Mouse (Mus musculus) liver, embryonic 12.5 days (tissue): Measurements from ENCODE around the gene Foxl1. TPM values are rescaled to one million over a fixed set of nuclear protein-coding genes. Genes with fewer than 3 reads are reported as not detected.

Experiments
- ATAC-seq: fragments of 200-750 bp; cut with Nextera tagmentation; 2 replicates; pipeline ENCODE4 v1.8.0; 2017; ENCODE audit warnings: moderate number of reproducible peaks, mild to moderate bottlenecking, moderate library complexity
- H3K27ac ChIP-seq: fragments of 300-500 bp; sonication (generic); 2 replicates; pipeline ENCODE4 v1.5.1; 2016; ENCODE audit warnings: mild to moderate bottlenecking
- H3K27me3 ChIP-seq: fragments of 300-500 bp; sonication (generic); replicated peaks from 2 replicates; pipeline ENCODE4 v1.6.1; 2016; ENCODE audit warnings: mild to moderate bottlenecking, moderate library complexity
- H3K36me3 ChIP-seq: fragments of 300-500 bp; sonication (generic); 2 replicates; pipeline ENCODE4 v1.6.1; 2016; ENCODE audit warnings: mild to moderate bottlenecking, moderate library complexity
- H3K4me1 ChIP-seq: fragments of 300-500 bp; sonication (generic); 2 replicates; pipeline ENCODE4 v1.6.1; 2016
- H3K4me2 ChIP-seq: fragments of 300-500 bp; sonication (generic); 2 replicates; pipeline ENCODE4 v1.6.1; 2016; ENCODE audit warnings: mild to moderate bottlenecking, moderate library complexity
- H3K4me3 ChIP-seq: fragments of 300-500 bp; sonication (generic); 2 replicates; pipeline ENCODE4 v1.5.1; 2016; ENCODE audit warnings: mild to moderate bottlenecking, moderate library complexity
- H3K9ac ChIP-seq: fragments of 300-500 bp; sonication (generic); 2 replicates; pipeline ENCODE4 v1.6.1; 2016; ENCODE audit warnings: mild to moderate bottlenecking, moderate library complexity
- H3K9me3 ChIP-seq: fragments of 300-500 bp; sonication (generic); replicated peaks from 2 replicates; pipeline ENCODE4 v1.6.1; 2016; ENCODE audit warnings: mild to moderate bottlenecking, moderate library complexity
- WGBS: fragments of 180-500 bp; shearing (Covaris S2); methylation state at CpG from one replicate; pipeline ENCODE4 v1.1.7; 2016; ENCODE audit not compliant: insufficient replicate concordance; 5-methylcytosine and 5-hydroxymethylcytosine counted together
- polyA plus RNA-seq: library from polyadenylated mRNA; unstranded; fragments of >200 nt; fragmentation: Nextera tagmentation; extraction: Ambion mirVana; gene quantifications from 2 replicates; pipeline ENCODE4 v1.2.1, GENCODE M21; 2016

Gene Foxl1
- polyA plus RNA-seq, 1 experiment from 2014 or later, result 0.41 TPM

DNA sequence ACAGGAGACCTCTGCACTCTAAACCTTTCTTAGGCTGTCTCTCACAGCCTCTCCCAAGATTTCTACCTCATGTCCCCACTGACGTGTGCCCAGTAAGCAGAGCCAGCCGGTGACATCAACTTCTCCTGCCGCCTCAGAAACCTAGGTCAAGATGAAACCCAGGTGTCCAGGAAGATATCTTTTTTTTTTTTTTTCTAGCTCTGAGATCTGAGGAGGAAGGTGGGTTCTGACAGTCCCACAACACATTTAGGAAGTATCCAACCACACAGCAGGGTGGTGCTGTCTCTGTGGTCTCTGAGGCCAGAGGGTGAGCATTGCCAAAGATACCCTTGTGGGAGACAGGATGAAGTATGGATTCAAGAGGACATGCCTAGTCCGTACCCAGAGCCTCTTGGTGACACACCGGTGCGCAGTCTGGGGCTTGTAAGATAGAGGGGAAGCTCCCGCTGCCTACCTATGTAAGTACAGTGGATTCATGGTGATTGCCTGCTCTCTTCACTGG, 29.3 kb downstream of the Foxl1 start:
- WGBS, result 48% methylated on average over 7 of the region's 7 CpGs
- ATAC-seq, result no peak
- Histone ChIP-seq H3K9ac (no peak overlapping the region), H3K9me3 (no peaks in the 10 kb centered on the region), H3K27me3 (peaks cover 36% of the 10 kb centered on the region), H3K4me2 (no peak overlapping the region), H3K4me1 (no peaks in the 10 kb centered on the region), H3K4me3 (no peak overlapping the region), H3K27ac (no peak overlapping the region), H3K36me3 (no peaks in the 10 kb centered on the region)

DNA sequence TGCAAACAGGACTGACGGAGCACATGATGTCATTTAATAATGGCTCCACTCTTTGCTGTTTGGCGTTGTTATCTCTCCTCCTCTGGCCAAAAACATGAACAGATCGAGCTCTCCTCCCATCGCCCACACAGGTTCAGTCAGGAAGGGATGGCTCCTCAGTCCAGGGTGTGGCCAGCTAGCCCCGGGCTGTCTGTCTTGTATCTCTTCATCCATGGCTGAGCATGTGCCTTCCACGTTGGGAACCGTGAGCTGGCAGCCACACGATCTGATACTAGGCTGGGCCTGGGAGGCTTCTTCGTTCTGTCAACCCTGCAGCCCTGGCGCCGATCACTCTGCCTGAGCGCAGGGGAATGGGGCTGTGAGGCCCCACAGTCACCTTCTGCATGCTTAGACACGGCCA, 31.1 kb downstream of the Foxl1 start:
- no peak overlapping the region for H3K9ac ChIP-seq
- H3K4me1 ChIP-seq, result 0 out of 2 replicates have a peak, but pooled peaks cover 4% of the 10 kb centered on the region
- 39% methylated on average over 13 of the region's 13 CpGs for WGBS
- no peaks in the 10 kb centered on the region for H3K36me3 ChIP-seq
- no peak overlapping the region for H3K27ac ChIP-seq
- no peaks in the 10 kb centered on the region for H3K9me3 ChIP-seq
- peaks cover 38% of the 10 kb centered on the region for H3K27me3 ChIP-seq
- no peak for ATAC-seq
- H3K4me2 ChIP-seq, result no peak overlapping the region
- no peak overlapping the region for H3K4me3 ChIP-seq

DNA sequence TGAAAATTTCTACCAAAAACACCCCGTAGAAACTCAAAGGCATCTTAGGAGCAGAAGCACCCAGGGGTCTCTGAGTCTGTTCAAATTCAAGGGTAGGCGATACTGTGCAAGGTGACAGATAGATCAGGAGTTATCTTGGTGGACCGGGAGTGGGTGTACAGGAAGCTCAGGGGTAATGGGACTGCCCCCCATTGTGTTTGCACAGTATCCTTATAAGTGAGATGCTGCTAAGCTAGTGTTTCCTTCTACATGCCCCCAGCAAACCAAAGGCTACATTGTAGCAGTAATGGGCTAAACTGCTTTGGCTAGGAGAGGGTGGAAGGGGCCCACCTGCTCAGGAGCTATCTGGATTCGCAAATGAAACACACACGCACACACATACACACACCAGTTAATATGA, 33.7 kb downstream of the Foxl1 start:
- WGBS, result 55% methylated on average over 5 of the region's 5 CpGs
- H3K27me3 ChIP-seq, result peaks cover 43% of the 10 kb centered on the region
- no peak overlapping the region for H3K9ac ChIP-seq
- H3K4me1 ChIP-seq, result peaks cover 9% of the 10 kb centered on the region
- no peaks in the 10 kb centered on the region for H3K9me3 ChIP-seq
- no peak for ATAC-seq
- no peaks in the 10 kb centered on the region for H3K36me3 ChIP-seq
- no peak overlapping the region for H3K4me3 ChIP-seq
- H3K27ac ChIP-seq, result no peak overlapping the region
- no peak overlapping the region for H3K4me2 ChIP-seq

DNA sequence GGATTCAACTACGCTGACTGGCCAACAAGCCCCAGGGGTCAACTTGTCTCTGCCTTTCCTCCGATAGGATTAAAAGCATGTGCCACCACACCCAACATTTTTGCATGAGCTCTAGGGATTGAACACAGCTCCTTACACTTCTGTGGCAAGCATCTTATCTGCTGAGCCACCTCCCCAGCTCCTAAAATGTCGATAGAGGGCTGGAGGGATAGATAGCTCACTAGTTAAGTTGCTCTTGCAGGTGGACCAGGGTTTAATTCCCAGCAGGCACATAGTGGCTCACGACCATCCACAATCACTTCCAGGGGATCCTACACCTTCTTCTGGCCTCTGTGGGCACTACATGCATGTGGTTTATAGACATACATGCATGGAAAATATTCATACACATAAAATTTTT, 34.7 kb downstream of the Foxl1 start:
- no peak for ATAC-seq

DNA sequence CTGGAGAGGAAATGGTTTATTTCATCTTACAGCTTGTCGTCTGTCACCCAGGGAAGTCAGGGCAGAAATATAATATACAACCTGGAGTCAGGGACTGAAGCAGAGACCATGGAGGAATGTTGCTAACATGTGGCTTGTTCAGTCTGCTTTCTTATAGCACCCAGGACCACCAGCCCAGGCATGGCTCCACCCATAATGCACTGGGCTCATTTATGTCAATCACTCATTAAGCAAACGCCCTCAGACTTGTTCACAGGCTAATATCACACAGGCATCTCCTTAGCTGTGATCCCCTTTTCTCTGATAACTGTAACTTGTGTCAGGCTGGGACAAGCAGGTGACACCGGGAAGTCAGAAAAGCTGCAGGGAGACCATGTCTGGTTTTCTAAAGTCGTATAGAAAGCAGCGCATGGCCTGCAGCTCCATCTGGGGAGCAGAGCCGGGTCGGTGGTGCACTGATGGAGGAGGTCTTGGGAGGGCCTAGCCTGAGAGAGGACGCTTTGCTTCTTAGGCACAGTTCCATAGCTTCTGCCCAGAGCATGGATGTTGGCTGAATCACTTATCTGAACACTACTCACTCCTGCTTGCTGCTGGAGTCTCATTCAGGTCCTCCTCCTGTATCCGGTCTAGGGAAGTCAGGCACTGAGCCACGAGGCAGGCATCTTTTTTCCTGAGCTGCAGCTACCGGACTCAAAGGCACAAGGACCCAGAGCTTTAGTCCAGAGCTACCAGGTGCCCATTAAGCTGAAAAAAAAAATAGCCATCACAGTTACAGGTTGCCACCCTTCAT, 35.4 kb downstream of the Foxl1 start:
- Histone ChIP-seq H3K27ac (no peak overlapping the region), H3K27me3 (peaks cover 35% of the 10 kb centered on the region), H3K9ac (no peak overlapping the region), H3K36me3 (no peaks in the 10 kb centered on the region), H3K4me1 (peaks cover 9% of the 10 kb centered on the region), H3K4me3 (no peak overlapping the region), H3K4me2 (no peak overlapping the region), H3K9me3 (no peaks in the 10 kb centered on the region)
- 59% methylated on average over 11 of the region's 11 CpGs for WGBS
- ATAC-seq, result no peak

More for the DNA sequence above, 34.7 kb downstream of the Foxl1 start:
- Histone ChIP-seq H3K36me3 (no peaks in the 10 kb centered on the region), H3K9me3 (no peaks in the 10 kb centered on the region), H3K27me3 (peaks cover 38% of the 10 kb centered on the region), H3K27ac (no peak overlapping the region), H3K4me3 (no peak overlapping the region), H3K4me1 (peaks cover 9% of the 10 kb centered on the region), H3K4me2 (no peak overlapping the region), H3K9ac (no peak overlapping the region)
- WGBS, result 57% methylated on average over 4 of the region's 4 CpGs

DNA sequence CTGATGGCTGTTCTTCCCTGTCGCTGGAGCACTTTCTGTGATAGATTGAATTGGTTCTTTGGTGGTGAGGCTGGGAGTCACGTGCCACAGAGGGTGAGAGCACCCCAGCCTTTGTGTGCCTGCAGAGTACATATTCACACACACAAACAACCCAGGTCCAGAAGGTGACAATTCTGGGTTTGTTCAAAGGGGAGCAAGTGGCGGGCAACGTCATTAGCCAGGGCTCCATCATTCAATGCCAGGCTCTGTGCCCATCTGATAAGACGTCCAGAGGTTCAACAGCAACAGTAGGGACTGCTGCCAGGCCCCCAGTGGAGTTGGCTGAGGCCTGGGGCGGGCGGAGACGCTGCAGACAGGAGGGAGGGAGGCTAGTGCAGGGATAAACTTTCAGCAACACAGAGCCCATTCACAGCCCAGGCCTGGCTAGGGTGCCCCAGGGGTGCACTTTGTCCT, 36.3 kb downstream of the Foxl1 start:
- no peak overlapping the region for H3K27ac ChIP-seq
- H3K4me3 ChIP-seq, result no peak overlapping the region
- H3K4me1 ChIP-seq, result peaks cover 9% of the 10 kb centered on the region
- H3K4me2 ChIP-seq, result no peak overlapping the region
- H3K27me3 ChIP-seq, result peaks cover 35% of the 10 kb centered on the region
- H3K9ac ChIP-seq, result no peak overlapping the region
- 35% methylated on average over 8 of the region's 8 CpGs for WGBS
- H3K36me3 ChIP-seq, result no peaks in the 10 kb centered on the region
- H3K9me3 ChIP-seq, result no peaks in the 10 kb centered on the region
- no peak for ATAC-seq

DNA sequence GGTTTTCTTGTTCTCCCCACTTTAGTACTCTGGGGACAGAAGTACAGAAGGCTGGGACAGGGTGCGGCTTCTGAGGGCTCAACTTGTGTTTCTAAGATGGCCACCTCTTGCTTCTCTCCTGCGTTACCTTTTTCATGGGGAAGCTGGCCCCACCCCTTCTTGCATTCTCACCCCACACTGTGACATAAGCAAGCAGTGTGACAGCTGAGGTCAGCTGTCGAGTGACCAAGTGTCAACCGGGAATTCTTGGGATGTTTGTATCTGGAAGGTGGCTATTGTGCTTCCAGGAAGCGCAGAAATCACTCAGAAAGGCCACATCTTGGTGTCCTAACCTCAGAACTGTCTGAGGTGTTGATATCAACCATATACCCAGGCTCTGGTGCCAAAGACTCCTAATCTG, 40.3 kb downstream of the Foxl1 start:
- H3K4me2 ChIP-seq, result no peak overlapping the region
- no peaks in the 10 kb centered on the region for H3K36me3 ChIP-seq
- ATAC-seq, result no peak
- H3K27ac ChIP-seq, result no peak overlapping the region
- H3K4me3 ChIP-seq, result no peak overlapping the region
- no peaks in the 10 kb centered on the region for H3K9me3 ChIP-seq
- no peak overlapping the region for H3K9ac ChIP-seq
- 58% methylated on average over 5 of the region's 5 CpGs for WGBS
- H3K4me1 ChIP-seq, result peaks cover 26% of the 10 kb centered on the region
- H3K27me3 ChIP-seq, result peaks cover 26% of the 10 kb centered on the region

DNA sequence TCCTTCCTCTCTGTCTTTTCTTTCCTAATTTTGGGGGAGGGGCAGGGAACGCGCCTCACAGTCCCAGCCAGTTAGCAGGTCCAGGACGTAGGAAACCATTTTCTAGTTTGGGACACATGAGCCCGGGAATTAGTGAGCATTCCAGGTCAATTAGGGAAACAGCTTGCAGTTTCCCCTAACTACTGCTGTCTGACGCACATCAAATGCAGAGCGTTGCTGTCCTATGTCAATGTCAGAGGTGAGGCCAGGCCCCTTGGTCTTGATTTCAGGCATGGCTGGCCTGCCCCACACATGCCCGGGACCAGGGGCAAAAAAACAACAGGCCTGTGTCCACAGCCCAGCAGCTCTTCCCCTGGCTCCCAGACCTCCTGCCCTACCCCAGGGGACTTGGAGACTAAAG, 42.4 kb downstream of the Foxl1 start:
- ATAC-seq, result no peak
- H3K9me3 ChIP-seq, result no peaks in the 10 kb centered on the region
- no peaks in the 10 kb centered on the region for H3K36me3 ChIP-seq
- WGBS, result 41% methylated on average over 7 of the region's 7 CpGs
- H3K4me2 ChIP-seq, result peak overlapping the region; percentile 57
- peaks cover 11% of the 10 kb centered on the region for H3K27me3 ChIP-seq
- no peak overlapping the region for H3K4me3 ChIP-seq
- H3K4me1 ChIP-seq, result peaks cover 20% of the 10 kb centered on the region
- H3K27ac ChIP-seq, result no peak overlapping the region
- no peak overlapping the region for H3K9ac ChIP-seq

DNA sequence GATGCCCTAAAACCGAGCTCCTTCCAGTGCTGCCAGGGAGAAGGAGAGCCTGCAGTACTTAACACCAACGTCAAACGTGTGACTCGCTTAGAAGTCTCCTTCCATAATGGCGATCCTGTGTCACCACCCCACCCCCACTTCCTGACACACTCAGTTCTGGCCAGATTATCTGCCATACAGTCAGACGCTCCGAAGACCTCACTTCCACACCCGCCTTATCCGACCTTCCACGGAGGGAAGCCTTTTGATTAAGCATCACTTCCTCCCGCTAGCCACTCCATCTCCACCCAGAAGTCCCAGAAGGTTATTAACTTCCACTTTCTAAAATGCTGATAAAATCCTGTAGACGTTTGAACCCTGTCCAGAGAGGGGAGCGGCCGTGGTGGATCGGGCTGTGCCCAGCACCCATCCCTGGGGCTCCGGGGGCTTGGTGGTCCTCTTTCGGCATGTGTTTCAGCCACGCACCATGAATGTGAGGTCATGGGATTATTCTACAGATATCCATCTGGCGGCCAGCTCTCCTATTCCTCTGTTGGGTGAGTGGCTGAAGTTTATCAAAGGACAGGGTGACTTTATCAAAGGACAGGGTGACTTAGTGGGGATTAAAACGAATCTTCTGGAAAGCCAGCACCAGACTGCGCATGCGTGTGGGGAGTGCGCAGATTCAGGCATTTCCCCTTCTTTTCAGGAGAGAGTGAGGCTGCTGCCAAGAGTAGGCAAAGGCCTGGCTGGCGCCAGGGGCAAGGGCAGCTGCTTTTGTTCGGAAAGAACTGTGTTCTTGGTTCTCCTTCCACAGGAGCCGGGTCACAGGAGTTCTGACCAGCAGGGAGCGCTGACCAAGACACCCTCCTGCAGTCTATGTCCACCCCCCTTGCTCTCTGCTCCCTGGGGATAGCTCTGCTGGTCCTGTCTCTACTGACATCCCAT, 43.1 kb downstream of the Foxl1 start:
- 21% methylated on average over 27 of the region's 27 CpGs for WGBS
- Histone ChIP-seq H3K36me3 (no peaks in the 10 kb centered on the region), H3K4me2 (peak overlapping the region; percentile 57), H3K27me3 (0 out of 2 replicates have a peak, but pooled peaks cover 3% of the 10 kb centered on the region), H3K4me3 (peak overlapping the region; percentile 10; the same call in 1 of the 2 replicates), H3K9ac (peak overlapping the region; percentile 23; the same call in 1 of the 2 replicates), H3K4me1 (peaks cover 22% of the 10 kb centered on the region), H3K27ac (no peak overlapping the region), H3K9me3 (no peaks in the 10 kb centered on the region)
- peak; percentile 53; the same call in 1 of the 2 replicates for ATAC-seq

DNA sequence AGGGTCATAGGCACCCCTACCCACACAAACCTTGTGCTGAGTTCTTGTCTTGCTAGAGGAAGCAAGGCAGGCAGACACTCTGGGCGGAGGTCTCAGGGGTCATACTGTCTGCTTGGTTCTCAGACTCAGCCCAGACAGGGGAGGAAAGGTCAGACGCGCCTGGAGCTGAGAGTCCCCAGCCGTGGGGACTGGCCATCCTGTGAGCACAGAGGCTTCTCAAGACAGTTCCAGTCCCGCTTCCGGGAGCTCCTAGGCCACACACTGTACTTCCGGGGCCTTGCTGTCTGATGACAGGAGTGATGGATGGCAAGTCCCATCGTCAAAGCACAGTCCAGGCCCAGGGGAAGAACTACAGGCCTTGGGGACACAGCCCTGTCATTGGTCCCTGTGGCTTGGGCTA, 44.8 kb downstream of the Foxl1 start:
- H3K4me3 ChIP-seq, result no peak overlapping the region
- no peaks in the 10 kb centered on the region for H3K27me3 ChIP-seq
- no peak overlapping the region for H3K4me2 ChIP-seq
- ATAC-seq, result no peak
- H3K4me1 ChIP-seq, result peaks cover 31% of the 10 kb centered on the region
- no peak overlapping the region for H3K27ac ChIP-seq
- no peaks in the 10 kb centered on the region for H3K9me3 ChIP-seq
- no peaks in the 10 kb centered on the region for H3K36me3 ChIP-seq
- no peak overlapping the region for H3K9ac ChIP-seq
- 76% methylated on average over 8 of the region's 8 CpGs for WGBS

DNA sequence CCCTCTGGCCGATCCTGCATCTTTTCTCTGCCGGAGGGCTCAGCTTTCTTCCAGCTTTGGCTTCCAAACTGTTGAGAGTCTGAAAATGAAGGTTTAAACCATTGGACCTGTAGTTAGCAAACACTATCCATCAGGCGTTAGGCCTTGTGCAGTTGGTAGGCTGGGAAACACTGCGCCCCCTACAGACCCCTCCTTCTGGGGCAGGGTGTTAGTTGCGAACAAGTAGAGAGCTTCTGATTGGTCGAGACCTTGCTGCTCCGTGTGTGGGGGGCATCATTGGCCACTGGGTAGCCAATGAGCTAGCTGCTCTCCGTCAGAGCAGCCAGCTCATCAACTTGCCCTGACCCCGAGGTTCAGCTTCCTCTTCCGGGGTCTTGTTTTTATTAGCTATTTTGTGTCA, 46.4 kb downstream of the Foxl1 start:
- H3K9me3 ChIP-seq, result no peaks in the 10 kb centered on the region
- H3K4me2 ChIP-seq, result no peak overlapping the region
- no peak for ATAC-seq
- H3K36me3 ChIP-seq, result no peaks in the 10 kb centered on the region
- 54% methylated on average over 10 of the region's 10 CpGs for WGBS
- no peak overlapping the region for H3K4me3 ChIP-seq
- H3K9ac ChIP-seq, result no peak overlapping the region
- peaks cover 31% of the 10 kb centered on the region for H3K4me1 ChIP-seq
- H3K27me3 ChIP-seq, result 0 out of 2 replicates have a peak, but pooled peaks cover 4% of the 10 kb centered on the region
- no peak overlapping the region for H3K27ac ChIP-seq
